Mouse (Mus musculus) heart, postnatal 0 days (tissue): ENCODE results near the gene Ppp6r1. TPM values are rescaled to one million over a fixed set of nuclear protein-coding genes. Genes with fewer than 3 reads are reported as not detected.

Source experiments
- ATAC-seq: fragments of 200-750 bp; cut with Nextera tagmentation; 2 replicates; pipeline ENCODE4 v1.8.0; 2017; ENCODE audit warnings: low read depth, moderate number of reproducible peaks, moderate library complexity; ENCODE audit not compliant: insufficient read depth
- DNase-seq: peaks from one replicate; pipeline ENCODE4 v3.0.0-alpha.2; 2016; ENCODE audit warnings: low spot score
- H3K27ac ChIP-seq: fragments of 300-500 bp; sonication (generic); 2 replicates; pipeline ENCODE4 v1.5.1; 2014; ENCODE audit warnings: low read depth, mild to moderate bottlenecking
- H3K27me3 ChIP-seq: fragments of 300-500 bp; sonication (generic); 2 replicates; pipeline ENCODE4 v1.6.1; 2014; ENCODE audit warnings: low read length, mixed read lengths; ENCODE audit not compliant: control insufficient read depth, insufficient read depth
- H3K36me3 ChIP-seq: fragments of 300-500 bp; sonication (generic); replicated peaks from 2 replicates; pipeline ENCODE4 v1.6.1; 2014; ENCODE audit warnings: low read length, mixed read lengths; ENCODE audit not compliant: control insufficient read depth, insufficient read depth
- H3K4me1 ChIP-seq: fragments of 300-500 bp; sonication (generic); 2 replicates; pipeline ENCODE4 v1.6.1; 2014; ENCODE audit warnings: antibody characterized with exemption; ENCODE audit not compliant: control insufficient read depth, insufficient read depth
- H3K4me2 ChIP-seq: fragments of 300-500 bp; sonication (generic); 2 replicates; pipeline ENCODE4 v1.6.1; 2014; ENCODE audit warnings: low read depth, mild to moderate bottlenecking, low read length, moderate library complexity
- H3K4me3 ChIP-seq: fragments of 300-500 bp; sonication (generic); 2 replicates; pipeline ENCODE4 v1.5.1; 2014; ENCODE audit warnings: low read depth, low read length
- H3K9ac ChIP-seq: fragments of 300-500 bp; sonication (generic); replicated peaks from 2 replicates; pipeline ENCODE4 v1.6.1; 2014; ENCODE audit warnings: low read depth, low read length, mixed read lengths
- H3K9me3 ChIP-seq: fragments of 300-500 bp; sonication (generic); replicated peaks from 2 replicates; pipeline ENCODE4 v1.6.1; 2016; ENCODE audit warnings: low read length; ENCODE audit not compliant: control insufficient read depth
- CTCF ChIP-seq: IDR thresholded peaks from 2 replicates; pipeline ENCODE4 v1.5.1; 2016; ENCODE audit warnings: antibody characterized with exemption, control low read depth, low read depth
- EP300 ChIP-seq: IDR thresholded peaks from 2 replicates; pipeline ENCODE4 v1.6.1; 2016; ENCODE audit warnings: antibody characterized with exemption, low read depth
- WGBS: fragments of 180-500 bp; shearing (Covaris S2); extraction: QIAGEN DNeasy Blood & Tissue Kit; methylation state at CpG from one replicate; pipeline ENCODE4 v1.1.7; 2014; 5-methylcytosine and 5-hydroxymethylcytosine counted together
- polyA plus RNA-seq: library from polyadenylated mRNA; unstranded; fragments of >200 nt; fragmentation: Nextera tagmentation; extraction: Ambion mirVana; gene quantifications from 2 replicates; pipeline ENCODE4 v1.2.1, GENCODE M21; 2015
- total RNA-seq: library from RNA; depleted of rRNA; stranded (reverse); fragments of >200 nt; gene quantifications from 2 replicates; pipeline ENCODE4 v1.2.3, GENCODE M21; 2014; ENCODE audit warnings: low replicate concordance

The Ppp6r1 gene
- total and polyA plus RNA-seq, 2 experiments from 2014 or later: 5.7 to 101 TPM

- 74% methylated on average over 2 of the region's 2 CpGs for WGBS
- Histone ChIP-seq H3K27ac (peak overlapping the region; percentile 65), H3K27me3 (no peaks in the 10 kb centered on the region), H3K9ac (no peak overlapping the region), H3K4me1 (peaks cover 37% of the 10 kb centered on the region), H3K36me3 (0 out of 2 replicates have a peak, but pooled peaks cover 11% of the 10 kb centered on the region), H3K9me3 (no peaks in the 10 kb centered on the region), H3K4me3 (no peak overlapping the region; the same call in 1 of the 2 replicates), H3K4me2 (peak overlapping the region; percentile 28; the same call in 1 of the 2 replicates)
- no peak for ATAC-seq
- TF ChIP-seq EP300: no peak
- no peak for TF ChIP-seq CTCF
- no peak for DNase-seq
These were observed 4.6 kb downstream of the Ppp6r1 start for GRCm38 (mm10) chr7:4654221-4654620.

DNA sequence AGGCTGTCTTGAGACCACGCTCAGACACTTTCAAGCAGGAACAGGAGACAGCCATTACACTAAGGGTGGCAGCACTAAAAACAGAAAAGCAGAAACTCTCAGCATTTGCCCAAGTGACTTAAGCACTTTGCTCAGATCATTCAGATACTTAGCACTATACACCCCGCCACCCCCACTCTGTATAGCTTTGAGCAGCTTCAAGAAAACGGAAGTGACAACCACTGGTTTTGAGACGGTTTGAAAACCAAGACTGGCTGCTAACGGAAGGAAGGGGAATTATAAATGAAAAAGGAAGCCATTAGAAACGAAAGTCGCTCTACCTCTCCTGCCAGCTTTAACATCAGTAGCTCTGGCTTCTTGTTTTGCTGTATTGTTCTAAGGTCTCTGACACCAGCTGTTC is 5.0 kb downstream of the Ppp6r1 start:
- peak overlapping the region; percentile 28; the same call in 1 of the 2 replicates for H3K4me2 ChIP-seq
- no peak overlapping the region for H3K4me3 ChIP-seq
- no peaks in the 10 kb centered on the region for H3K27me3 ChIP-seq
- H3K9ac ChIP-seq: no peak overlapping the region
- no peak for ATAC-seq
- 0 out of 2 replicates have a peak, but pooled peaks cover 11% of the 10 kb centered on the region for H3K36me3 ChIP-seq
- TF ChIP-seq EP300 (no peak), CTCF (no peak)
- 66% methylated on average over 7 of the region's 7 CpGs for WGBS
- no peaks in the 10 kb centered on the region for H3K9me3 ChIP-seq
- H3K4me1 ChIP-seq: peaks cover 37% of the 10 kb centered on the region
- no peak for DNase-seq
- H3K27ac ChIP-seq: peak overlapping the region; percentile 65

GRCm38 (mm10) chr7:4653351-4653750 is 5.5 kb downstream of the Ppp6r1 start:
- Histone ChIP-seq H3K4me2 (no peak overlapping the region; the same call in 1 of the 2 replicates), H3K27me3 (no peaks in the 10 kb centered on the region), H3K9me3 (no peaks in the 10 kb centered on the region), H3K4me3 (no peak overlapping the region), H3K9ac (no peak overlapping the region), H3K27ac (peak overlapping the region; percentile 44; the same call in 1 of the 2 replicates), H3K4me1 (peaks cover 37% of the 10 kb centered on the region), H3K36me3 (0 out of 2 replicates have a peak, but pooled peaks cover 11% of the 10 kb centered on the region)
- 78% methylated on average over 5 of the region's 5 CpGs for WGBS
- ATAC-seq (no peak), DNase-seq (no peak)
- no peak for TF ChIP-seq CTCF
- no peak for TF ChIP-seq EP300

DNA sequence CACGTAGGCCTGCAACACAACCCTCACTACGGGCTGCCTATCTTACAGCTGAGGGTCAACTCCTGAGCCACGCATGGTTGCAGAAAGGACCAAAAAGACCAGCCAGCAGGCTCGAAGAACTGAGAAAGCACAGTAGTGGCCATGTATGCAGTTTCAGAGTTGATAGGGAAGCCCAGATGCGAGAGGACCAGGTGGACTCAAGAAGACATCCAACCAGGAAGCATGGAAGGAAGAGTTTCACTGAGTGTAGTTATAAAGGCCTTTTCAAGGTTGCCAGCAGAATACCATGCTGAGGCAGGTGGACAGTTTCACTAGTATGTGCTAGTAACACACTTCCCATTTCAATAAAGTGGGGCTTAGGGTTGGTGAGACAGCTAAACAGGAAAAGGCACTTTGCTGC is 6.1 kb downstream of the Ppp6r1 start:
- no peak overlapping the region for H3K9ac ChIP-seq
- no peaks in the 10 kb centered on the region for H3K9me3 ChIP-seq
- TF ChIP-seq CTCF (no peak), EP300 (no peak)
- no peaks in the 10 kb centered on the region for H3K27me3 ChIP-seq
- no peak overlapping the region for H3K4me2 ChIP-seq
- H3K27ac ChIP-seq: peak overlapping the region; percentile 44; the same call in 1 of the 2 replicates
- peaks cover 34% of the 10 kb centered on the region for H3K4me1 ChIP-seq
- no peak for ATAC-seq
- DNase-seq: no peak
- 48% methylated on average over 5 of the region's 5 CpGs for WGBS
- no peak overlapping the region for H3K4me3 ChIP-seq
- 0 out of 2 replicates have a peak, but pooled peaks cover 11% of the 10 kb centered on the region for H3K36me3 ChIP-seq

DNA sequence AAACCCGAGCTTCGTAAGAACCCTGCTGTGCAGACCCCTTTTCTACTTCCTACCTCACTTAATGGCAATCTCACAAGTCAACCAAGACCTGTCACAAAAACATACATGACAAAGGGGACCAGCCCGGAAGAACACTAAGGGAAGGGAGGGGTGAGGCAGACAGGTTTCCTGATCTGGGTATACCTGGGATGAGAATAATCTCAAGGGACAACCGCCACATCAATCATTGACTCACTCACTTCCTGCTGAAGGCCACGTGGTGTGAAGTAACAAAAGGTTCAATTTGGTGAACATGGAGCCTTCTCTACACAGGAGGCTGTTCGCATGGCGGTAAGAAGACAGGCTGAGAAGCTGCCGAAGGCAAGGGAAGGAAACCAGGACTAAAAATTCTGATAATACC is 7.2 kb downstream of the Ppp6r1 start:
- no peaks in the 10 kb centered on the region for H3K27me3 ChIP-seq
- WGBS: 69% methylated on average over 8 of the region's 8 CpGs
- no peak overlapping the region for H3K4me3 ChIP-seq

DNA sequence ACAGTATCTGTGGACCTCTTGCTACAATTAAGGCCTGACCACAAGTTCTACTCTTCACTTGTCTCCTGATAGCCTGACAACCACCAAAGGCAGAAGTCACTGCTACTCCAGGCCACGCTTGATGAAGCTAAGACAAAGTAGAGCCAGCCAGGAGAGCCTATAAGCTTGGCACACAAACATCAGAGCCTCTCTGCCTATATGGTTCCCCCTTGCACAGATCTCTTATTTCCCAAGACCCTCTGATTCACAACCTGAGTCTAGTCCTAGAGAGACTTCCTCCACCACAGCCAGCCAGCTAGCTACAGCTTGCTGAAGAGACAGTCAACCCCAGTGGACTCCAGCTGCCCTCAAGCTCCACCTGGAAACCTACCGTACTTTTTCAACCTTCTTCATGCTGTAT is 10.8 kb downstream of the Ppp6r1 start:
- no peak for DNase-seq
- H3K9ac ChIP-seq: no peak overlapping the region
- WGBS: 78% methylated on average over 2 of the region's 2 CpGs
- no peak for ATAC-seq
- no peak overlapping the region for H3K27ac ChIP-seq
- H3K36me3 ChIP-seq: peaks cover 45% of the 10 kb centered on the region
- peaks cover 9% of the 10 kb centered on the region; the same call in 1 of the 2 replicates for H3K4me1 ChIP-seq
- no peak for TF ChIP-seq CTCF
- TF ChIP-seq EP300: no peak
- no peaks in the 10 kb centered on the region for H3K9me3 ChIP-seq
- no peak overlapping the region for H3K4me3 ChIP-seq
- H3K4me2 ChIP-seq: no peak overlapping the region
- H3K27me3 ChIP-seq: no peaks in the 10 kb centered on the region

More for the DNA sequence above, 7.2 kb downstream of the Ppp6r1 start:
- peaks cover 31% of the 10 kb centered on the region for H3K4me1 ChIP-seq
- TF ChIP-seq CTCF: no peak
- TF ChIP-seq EP300: no peak
- no peak for DNase-seq
- no peak overlapping the region for H3K27ac ChIP-seq
- H3K9me3 ChIP-seq: no peaks in the 10 kb centered on the region
- ATAC-seq: no peak
- H3K9ac ChIP-seq: no peak overlapping the region
- H3K4me2 ChIP-seq: no peak overlapping the region
- H3K36me3 ChIP-seq: peaks cover 16% of the 10 kb centered on the region
